Mouse (Mus musculus) adrenal gland, adult 8-10 months (tissue): ENCODE data around the gene Aldh1a1. TPM values are rescaled to one million over a fixed set of nuclear protein-coding genes. Genes with fewer than 3 reads are reported as not detected.
"Not testable (repeated sequence)": the region's sequence is repeated elsewhere in the genome, so short reads cannot be mapped to it uniquely, and the experiment has no call there.

Experiments used
- DNase-seq: peaks from one replicate; pipeline ENCODE4 v3.0.0; 2022
- total RNA-seq, 4 experiments: library from RNA; stranded (reverse); gene quantifications; 2 replicates each; pipeline ENCODE4 v1.2.4; 2022

The Aldh1a1 gene
- total RNA-seq, 4 experiments from 2014 or later = 54.3 to 1,242 (median 643) TPM

DNA sequence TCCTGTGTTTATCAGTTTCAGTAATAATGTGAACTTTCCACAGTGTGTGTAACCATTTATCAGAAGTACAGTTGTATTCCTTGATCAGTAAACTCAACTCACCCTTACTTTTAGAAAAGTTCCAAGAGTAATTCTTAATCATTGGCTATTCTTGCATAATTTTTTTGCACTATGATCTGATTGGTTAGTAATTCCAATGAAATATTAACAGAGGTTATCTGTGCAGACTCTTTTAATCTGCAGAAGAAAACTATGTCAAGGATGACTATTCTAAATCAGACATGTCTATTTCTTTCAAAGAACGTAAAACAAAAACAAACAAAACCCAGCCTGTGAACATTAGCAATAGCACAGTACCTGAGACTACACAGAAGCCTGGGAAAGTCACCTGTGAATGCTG, 62.9 kb downstream of the Aldh1a1 start:
- no peak for DNase-seq

DNA sequence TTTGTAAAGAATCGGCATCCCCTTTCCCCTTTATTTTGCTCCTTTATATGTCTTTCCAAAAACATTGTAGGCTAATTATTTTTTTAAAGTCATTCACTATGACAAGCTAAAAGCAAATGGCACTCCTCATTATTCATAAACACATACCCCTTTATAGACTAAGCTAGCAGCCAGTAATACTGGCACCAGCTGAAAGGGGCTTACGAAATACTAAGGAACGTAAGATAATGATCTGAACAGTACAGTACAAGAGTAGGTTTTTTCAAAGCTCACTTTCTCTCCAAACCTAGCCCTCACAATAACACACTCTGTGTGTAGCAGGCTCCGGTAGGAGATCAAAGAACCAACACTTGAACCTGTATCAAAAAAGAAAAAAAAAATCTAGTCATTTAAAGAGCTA, 64.7 kb downstream of the Aldh1a1 start:
- DNase-seq = no peak

DNA sequence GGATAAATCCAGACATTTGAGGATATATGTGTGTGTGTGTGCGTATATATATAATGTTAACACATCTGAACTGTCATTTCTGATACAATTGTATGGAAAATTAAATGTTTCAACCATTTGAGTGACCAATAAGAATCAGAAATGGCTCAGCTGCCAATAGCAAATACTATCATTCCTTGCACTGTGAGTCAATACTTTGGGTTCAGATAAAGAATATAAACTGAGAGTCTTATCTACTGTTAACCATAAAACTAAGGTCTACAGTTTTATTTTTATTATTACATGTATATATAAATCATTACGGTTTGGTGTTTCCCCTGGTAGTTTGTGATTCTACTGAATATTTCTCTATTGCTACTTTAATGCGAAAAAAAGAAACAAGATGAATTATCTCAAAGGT, 65.6 kb downstream of the Aldh1a1 start:
- no peak for DNase-seq

DNA sequence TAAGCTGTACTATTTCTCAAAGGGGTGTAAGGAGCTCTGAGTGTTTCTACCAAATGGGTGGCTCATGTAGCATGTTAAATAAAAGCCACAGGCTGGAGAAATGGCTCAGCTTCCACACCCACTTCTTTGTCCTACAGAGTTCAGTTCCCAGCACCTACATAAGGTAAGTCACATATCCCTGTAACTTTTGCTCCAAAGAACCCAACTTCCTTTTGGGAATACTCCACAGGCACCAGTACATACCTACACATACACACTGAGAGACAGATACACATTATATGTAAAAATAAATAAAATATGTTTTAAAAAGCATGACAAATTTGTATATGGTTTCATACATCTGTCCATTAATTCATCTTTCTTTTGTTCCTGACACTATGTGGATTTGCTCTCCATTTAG, 66.0 kb downstream of the Aldh1a1 start:
- no peak for DNase-seq

DNA sequence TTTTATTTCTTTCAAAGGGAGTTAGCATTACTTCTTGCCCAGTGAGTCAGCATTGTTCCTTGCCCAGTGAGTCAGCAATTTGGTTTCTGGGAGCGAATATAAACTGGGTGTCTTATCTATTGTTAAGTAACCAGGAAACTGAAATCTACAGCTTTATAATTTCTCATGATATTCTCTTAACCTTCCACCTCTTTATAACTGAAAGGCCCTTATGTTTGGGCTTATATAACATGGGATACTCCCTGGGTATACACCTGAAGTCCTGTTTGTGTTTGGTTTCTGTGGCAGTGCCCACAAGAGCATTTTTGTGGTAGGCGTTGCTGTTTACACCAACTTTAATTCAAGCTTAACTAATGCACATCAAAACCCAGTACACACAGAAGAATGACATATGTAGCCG, 66.4 kb downstream of the Aldh1a1 start:
- DNase-seq = peak; percentile 9

DNA sequence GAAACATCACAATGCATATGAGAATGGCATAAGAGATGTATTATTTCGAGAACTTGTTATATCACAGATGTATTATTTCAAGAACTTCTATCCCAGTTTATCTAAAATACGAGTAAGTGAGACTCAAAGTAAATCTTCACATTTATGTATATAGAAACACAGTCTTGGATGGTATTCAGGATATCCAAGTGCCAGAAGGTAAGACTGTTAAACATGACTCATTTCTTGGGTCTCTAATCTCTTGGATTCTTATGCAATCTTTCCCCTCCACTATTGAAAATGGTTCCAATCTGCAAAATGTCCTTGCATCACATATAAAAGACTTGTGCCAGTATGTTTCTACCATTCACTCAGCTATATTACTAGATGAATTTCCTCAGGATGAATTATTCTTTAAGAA, 67.4 kb downstream of the Aldh1a1 start:
- DNase-seq = no peak

DNA sequence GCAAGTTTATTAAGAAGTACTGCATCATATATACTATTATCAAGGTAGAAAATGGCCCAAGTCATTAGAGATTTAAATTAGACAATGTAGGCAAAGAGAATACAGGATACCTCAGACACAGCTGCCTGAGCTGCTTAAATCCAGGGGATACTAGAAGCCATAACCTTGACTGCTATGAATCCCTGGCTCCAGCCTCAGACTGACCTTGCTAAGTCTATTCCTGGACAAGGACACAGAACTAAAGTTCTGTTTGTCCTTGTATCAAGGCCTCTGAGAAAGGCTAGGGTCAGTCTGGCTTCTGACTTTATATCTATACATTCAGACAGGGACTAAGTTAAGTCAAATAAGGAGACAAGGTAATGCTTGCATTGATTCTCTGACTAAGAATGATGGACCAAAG, 69.9 kb downstream of the Aldh1a1 start:
- peak; percentile 30 for DNase-seq

DNA sequence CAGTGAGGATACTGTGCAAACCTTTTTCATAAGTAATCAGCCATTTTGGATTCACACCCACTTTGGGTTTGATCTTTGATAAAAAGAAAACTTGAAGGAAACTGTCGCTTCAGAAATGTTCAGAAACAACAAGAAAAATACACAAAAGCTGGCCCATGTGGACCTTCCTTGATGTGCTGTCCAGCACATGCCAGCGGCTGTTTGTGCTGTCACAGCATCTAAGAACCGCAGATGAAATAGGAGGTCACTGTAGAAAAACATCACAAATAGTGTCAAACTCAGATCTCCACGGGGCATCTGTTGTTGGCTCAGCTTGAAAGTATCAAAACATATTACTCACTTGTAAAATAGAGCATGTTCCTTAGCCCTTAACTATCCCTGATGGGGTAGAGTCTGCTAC, 73.8 kb downstream of the Aldh1a1 start:
- DNase-seq = no peak

DNA sequence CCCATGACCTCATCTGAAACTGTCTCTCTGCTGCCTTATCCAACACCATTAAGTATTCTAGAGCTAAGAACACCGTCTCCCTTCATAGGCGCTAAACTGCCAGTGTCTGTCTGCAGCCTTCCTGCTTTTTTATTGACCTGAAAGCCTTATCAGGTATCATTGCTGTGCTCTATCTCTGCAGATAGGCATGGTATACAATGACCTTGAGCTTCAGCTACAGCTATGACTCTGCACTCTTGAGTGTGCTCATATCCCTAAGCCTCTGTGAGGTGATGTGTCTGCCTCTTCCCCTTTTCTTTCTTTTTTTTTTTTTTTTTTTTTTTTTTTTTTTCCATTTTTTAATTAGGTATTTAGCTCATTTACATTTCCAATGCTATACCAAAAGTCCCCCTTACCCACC, 74.5 kb downstream of the Aldh1a1 start:
- DNase-seq = no peak

DNA sequence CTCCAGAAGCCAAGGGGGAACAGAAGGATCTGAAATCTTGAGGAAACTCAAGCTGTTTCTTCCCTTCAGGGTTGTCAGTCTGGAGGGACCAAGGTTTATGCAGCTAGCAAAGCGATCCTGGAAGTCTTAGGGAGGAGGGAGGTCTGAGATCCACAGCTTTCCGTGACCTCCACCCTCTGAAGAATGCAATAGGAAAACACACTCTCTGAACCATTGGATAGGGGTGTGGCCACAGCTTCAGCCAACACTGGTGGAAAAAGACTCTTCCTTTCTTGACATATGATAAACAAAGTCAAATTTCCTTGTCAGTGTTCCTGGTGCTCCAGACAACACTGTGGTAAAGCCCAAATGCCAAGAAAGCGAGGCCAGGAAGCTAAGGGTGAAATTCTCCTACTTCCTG, 84.5 kb downstream of the Aldh1a1 start:
- no peak for DNase-seq

DNA sequence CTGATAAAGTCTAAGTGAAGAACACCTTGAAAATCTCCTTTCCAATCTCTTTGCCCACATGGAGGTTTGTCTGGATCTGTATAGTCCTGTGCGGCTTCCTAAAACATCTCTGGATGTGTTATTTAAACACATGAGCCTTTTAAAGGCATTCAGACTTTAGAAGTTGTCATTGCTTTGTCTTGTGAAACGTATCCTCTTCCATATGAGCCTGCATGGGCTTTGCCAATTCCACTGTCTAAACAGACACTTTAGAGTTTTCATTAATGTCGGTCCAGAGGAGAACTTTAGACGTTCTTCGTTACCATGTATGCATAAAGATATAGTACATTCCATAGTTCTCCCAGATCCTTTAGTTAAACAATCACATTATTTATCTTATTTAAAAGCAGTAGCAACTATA, 84.9 kb downstream of the Aldh1a1 start:
- DNase-seq = no peak

DNA sequence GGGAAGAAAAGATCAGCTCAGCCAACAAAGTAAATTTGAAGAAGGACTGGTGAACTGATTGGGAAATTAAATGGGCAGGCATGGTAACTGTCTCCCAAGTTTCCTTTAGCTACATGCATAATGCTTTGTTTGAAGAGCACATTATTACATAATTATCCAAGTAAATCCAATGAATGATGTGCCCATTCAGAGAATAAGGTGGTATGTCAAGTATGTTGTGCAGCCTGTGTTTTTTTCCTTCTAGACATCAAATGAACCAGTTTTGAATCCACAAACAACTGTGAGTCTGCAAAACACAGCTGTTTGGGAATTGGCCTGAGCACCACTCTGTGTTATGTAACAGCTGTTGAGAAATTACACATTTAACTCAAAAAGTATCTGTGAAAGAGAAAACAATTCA, 107.4 kb downstream of the Aldh1a1 start:
- DNase-seq = no peak

DNA sequence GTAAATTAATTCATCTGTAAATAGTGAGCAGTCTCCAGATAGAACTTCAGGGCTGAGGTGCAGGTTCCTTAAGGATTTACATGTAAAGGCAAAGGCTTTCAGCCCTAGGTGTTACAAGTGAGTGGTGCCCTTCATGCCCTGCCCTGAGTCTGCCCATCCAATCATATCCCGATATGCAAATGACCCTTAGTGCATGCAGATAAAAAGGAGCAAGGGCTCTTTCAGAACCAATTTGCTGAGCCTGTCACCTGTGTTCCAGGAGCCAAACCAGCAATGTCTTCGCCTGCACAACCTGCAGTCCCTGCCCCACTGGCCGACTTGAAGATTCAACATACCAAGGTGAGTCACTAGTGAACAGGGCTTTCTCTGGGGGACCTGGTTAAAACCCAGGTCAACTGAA, 109.2 kb downstream of the Aldh1a1 start:
- DNase-seq = peak; percentile 13

DNA sequence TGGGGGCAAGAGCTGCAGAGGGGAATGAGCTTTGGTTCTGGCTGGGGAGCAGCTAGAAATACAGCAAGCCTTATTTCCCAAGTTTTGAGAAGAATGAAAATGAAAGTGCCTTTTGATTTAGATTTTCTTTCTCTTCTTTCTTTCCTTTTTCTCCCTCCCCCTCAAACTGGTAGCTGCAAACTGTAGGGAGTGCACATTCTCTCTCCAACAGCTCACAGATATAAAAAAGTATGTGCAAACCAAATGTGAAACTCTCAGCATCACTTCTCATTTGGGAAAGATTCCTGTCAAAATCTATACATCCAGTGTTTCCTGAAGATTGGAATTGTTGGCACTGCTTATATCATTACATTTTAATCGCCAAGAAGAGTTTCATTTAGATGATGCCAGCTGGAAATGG, 110.7 kb downstream of the Aldh1a1 start:
- DNase-seq = no peak

DNA sequence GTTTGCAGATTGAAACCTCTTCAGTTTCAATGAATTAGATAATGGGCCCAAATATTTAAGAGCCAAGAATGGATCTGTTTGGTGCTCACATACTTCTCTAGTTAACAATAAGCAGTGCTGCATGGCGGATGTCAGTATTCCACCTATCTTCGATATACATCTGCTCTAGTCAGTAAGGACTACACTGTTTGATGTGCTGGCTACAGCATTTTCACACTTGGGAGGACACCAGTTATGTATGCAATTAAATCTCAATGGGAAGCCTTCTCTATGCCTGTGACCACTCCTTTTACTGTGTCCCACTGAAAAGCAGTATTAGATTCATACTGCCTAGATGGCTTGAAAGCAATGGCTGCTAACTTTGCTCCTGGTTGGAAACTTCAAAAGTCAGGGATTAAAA, 111.4 kb downstream of the Aldh1a1 start:
- DNase-seq = no peak

DNA sequence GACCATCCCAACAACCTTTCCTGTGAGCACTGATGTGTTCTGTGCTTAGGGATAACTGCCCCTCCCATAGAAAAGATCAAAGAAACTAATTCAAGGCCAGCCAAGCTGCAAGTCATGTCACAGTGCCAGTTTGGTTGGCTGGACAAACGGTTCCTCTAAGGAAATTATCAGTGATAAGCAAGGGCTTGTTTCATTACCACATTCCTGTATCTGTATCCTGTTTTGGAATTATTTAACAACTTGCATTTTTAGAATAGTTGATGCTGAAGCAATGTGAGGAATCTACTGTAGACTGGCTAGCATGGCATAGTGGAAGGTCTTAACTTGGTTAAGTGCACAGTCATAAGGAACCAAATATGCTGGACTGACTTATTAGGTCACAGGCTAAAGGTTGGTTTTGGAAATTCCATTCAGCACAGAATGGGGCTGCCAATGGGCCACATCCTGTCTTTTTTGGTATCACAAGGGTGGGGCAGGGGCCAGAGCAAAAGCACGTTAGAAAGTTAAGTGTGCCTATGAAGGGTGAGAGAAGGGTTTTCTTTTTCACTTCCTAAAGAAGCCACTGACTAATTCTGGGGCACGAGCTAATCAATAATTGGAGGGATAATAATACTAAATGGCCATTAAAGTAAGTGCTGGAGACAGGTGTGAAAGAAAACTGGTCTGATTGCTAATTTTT, 121.9 kb downstream of the Aldh1a1 start:
- peak; percentile 11 for DNase-seq

DNA sequence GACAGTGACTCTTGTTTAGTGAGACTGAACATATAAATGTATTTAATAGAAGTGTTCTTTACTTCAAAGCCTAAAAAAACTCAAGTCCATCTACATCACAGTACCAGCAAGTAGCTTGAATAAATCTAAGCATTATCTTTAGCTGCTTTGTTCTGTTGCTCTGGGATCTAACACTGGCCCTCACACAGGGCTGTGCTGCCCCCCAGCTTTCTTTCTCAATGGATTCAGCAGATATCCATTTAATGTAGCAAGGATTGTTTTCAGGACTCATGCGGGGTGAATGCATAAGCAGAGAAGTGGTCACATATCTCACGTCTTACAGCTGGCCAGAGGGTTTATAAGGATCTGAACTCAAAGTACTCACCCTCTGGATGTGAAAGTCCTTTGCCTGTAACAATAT, 129.9 kb downstream of the Aldh1a1 start:
- DNase-seq = no peak

DNA sequence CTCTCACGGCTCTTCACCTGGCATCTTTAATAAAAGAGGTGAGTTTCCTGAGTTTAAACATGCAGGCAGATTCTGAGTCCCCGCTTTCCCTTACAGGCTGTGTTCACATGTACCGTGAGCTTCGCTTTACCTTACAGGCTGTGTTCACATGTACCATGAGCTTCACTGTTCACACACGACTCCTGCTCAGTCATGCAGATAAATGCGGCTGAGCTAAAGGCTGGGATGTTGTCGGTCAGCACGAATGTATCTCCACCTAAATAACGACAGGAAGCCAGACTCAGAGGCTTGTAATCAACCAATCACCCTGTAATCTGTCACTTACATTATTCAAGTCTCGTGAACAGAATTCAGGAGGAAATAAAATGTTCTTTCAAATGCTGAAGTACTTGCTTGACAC, 130.9 kb downstream of the Aldh1a1 start:
- DNase-seq = no peak

DNA sequence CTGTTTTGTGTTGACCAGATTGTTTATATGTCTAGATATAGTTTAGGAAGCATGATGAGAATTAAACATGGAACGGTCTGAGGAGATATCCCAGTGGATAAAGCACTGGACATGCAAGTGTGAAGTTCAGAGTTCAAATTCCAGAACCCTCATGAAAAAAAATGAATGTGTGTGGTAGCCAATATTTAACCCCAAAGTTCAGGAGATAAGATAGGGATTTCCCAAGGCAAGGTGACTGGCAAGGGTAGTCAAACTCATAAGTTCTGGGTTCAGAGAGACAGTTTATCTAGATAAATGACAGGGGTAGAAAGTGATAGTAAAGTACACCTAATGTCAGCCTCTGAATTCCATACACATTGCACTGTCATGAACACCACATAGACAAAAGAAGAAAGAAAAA, 138.5 kb downstream of the Aldh1a1 start:
- no peak for DNase-seq

DNA sequence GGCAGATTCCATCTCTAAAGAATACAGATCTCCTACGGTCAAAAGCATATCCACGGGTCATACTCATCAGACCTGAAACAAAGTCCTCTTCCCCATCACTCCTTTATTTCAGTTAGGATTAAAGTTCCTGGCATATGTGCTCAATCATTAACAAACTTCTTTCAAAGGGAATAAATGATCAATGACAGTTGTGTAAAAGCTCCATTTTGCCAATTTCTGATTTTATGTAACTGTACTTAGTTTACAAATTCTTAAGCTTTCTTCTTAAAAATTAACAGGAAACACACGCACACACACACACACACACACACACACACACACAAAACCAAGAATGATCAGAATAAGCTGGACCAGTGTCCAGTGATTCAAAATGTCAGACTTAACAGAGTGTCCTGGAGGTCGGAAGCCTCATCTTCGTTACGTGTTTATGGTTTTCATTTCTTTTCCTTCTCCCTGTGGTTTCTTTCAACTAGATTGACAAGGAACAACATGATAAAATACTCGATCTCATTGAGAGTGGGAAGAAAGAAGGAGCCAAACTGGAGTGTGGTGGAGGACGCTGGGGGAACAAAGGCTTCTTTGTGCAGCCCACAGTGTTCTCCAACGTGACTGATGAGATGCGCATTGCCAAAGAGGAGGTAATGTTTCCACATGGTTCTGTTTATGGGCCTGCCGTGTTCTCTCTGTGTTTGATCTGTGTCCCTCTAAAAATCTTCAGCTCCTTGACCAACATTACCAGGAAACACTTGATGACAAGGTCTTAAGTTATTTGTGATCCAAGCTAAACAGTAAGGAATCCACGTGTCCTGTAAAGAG, 141.6 kb downstream of the Aldh1a1 start:
- no peak for DNase-seq

DNA sequence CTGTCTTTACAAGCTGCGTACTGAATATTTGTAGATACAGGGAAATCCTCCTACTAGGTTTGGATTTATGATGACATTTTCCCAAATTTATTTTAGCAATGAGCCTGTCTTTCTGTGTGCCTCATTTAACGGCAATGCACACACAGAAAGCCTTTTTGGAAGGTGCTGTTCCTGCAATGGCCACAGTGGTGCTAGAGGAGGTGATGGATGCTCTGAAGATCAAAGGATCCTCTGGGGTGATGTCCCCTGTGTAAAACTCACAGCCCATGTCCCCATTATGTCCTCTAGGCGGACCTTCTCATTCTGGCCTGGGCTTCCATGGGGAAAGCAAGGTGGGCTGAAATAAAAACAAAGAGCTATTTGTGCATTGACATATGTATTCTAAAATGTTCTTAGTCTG, 151.8 kb downstream of the Aldh1a1 start:
- DNase-seq = no peak

DNA sequence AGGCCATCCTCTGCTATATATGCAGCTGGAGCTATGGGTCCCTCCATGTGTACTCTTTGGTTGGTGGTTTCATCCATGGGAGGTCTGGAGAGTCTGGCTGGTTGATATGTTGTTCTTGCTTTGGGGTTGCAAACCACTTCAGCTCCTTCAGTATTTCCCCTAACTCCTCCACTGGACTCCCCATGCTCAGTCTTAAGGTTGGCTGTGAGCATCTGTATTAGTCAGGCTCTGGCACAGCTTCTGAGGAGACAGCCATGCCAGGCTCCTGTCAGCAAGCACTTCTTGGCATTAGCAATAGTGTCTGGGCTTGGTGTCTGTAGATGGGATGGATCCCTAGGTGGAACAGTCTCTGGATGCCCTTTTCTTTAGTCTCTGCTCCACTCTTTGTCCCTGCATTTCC, 155.0 kb downstream of the Aldh1a1 start:
- not testable (repeated sequence) for DNase-seq

DNA sequence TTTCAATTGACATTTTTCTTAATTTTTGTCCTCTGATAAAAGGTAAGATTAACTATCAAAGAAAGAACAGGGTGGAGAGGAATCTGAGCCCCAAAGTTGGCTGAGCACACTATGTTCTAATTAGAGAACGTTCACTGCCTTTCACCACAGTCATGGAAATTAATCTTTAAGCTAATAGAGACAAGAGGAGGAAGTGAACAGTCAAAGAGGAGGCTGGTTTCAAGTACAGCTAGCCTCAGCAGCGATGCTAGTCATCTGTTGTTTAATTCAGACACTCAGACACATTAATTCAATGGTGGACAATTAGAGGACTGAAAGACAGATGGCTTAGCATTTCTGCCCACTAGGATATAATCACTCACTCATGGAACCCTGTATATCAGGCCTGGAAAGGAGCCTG, 157.5 kb downstream of the Aldh1a1 start:
- DNase-seq = no peak

DNA sequence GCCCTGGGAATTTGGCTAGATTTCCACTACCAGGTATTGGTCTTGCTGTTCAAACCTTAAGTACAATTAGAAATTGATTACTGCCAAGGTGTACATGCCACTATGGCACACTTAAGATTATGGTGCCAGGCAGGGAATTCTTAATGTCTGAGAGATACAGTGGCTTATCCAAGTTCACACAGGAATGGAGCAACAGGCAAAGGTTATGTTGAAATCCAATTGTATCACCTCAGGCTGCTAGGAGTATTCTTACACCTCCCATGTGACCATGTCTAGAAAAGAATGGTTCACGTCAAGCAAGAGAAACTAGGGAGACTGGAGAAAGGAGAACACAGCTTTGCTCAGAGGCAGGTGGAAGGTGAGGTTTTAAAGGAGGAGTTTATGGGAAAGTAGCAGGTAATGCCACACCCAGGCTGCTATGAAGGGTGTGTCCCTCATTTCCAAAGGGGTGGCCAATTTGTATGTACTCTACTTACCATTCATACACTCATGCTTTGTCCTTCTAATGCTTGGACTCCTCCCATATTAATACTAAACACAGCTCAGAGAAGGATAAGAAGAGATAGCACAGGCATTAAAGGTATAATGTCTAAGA, 160.7 kb downstream of the Aldh1a1 start:
- no peak for DNase-seq
